Mouse (Mus musculus) stomach, embryonic 14.5 days (tissue): ENCODE measurements at regions not wholly inside any gene's neighbourhood (a gene's known extent, or its start where the extent isn't known, plus 50 kb on each side); places are given as distances from the start of the nearest gene placed in this dataset.

Source experiments
- ATAC-seq: fragments of 200-750 bp; cut with Nextera tagmentation; 2 replicates; pipeline ENCODE4 v1.8.0; 2017; ENCODE audit warnings: low read depth, moderate TSS enrichment; ENCODE audit not compliant: insufficient number of reproducible peaks, insufficient read depth, low FRiP score
- H3K27ac ChIP-seq: fragments of 300-500 bp; sonication (generic); 2 replicates; pipeline ENCODE4 v1.5.1; 2014; ENCODE audit warnings: mild to moderate bottlenecking, low read length, moderate library complexity, mixed read lengths
- H3K27me3 ChIP-seq: fragments of 300-500 bp; sonication (generic); 2 replicates; pipeline ENCODE4 v1.6.1; 2014; ENCODE audit warnings: low read length, control low read depth, mixed read lengths; ENCODE audit not compliant: control insufficient read depth, insufficient read depth
- H3K36me3 ChIP-seq: fragments of 300-500 bp; sonication (generic); 2 replicates; pipeline ENCODE4 v1.6.1; 2014; ENCODE audit warnings: mild to moderate bottlenecking, control low read depth, low read length, moderate library complexity, mixed read lengths; ENCODE audit not compliant: control insufficient read depth, insufficient read depth
- H3K4me1 ChIP-seq: fragments of 300-500 bp; sonication (generic); 2 replicates; pipeline ENCODE4 v1.6.1; 2014; ENCODE audit warnings: low read length, control low read depth, mixed read lengths; ENCODE audit not compliant: control insufficient read depth, insufficient read depth
- H3K4me2 ChIP-seq: fragments of 300-500 bp; sonication (generic); replicated peaks from 2 replicates; pipeline ENCODE4 v1.6.1; 2014; ENCODE audit warnings: low read depth, low read length, control low read depth
- H3K4me3 ChIP-seq: fragments of 300-500 bp; sonication (generic); 2 replicates; pipeline ENCODE4 v1.5.1; 2014; ENCODE audit warnings: low read depth, low read length, control low read depth
- H3K9ac ChIP-seq: fragments of 300-500 bp; sonication (generic); replicated peaks from 2 replicates; pipeline ENCODE4 v1.6.1; 2014; ENCODE audit warnings: low read depth, mild to moderate bottlenecking, control low read depth, low read length, moderate library complexity, mixed read lengths
- H3K9me3 ChIP-seq: fragments of 300-500 bp; sonication (generic); 2 replicates; pipeline ENCODE4 v1.6.1; 2016; ENCODE audit warnings: low read depth, low read length, control low read depth; ENCODE audit not compliant: control insufficient read depth
- WGBS: fragments of 180-500 bp; shearing (Covaris S2); extraction: QIAGEN DNeasy Blood & Tissue Kit; methylation state at CpG from one replicate; pipeline ENCODE4 v1.1.7; 2014; 5-methylcytosine and 5-hydroxymethylcytosine counted together

- no peaks in the 10 kb centered on the region for H3K27me3 ChIP-seq
- H3K4me1 ChIP-seq: 0 out of 2 replicates have a peak, but pooled peaks cover 6% of the 10 kb centered on the region
- no peaks in the 10 kb centered on the region for H3K36me3 ChIP-seq
- no peak for ATAC-seq
- no peaks in the 10 kb centered on the region for H3K9me3 ChIP-seq
- H3K4me3 ChIP-seq: no peak overlapping the region
- no peak overlapping the region for H3K9ac ChIP-seq
- WGBS: 95% methylated on average over 2 of the region's 2 CpGs
- H3K4me2 ChIP-seq: no peak overlapping the region
- no peak overlapping the region for H3K27ac ChIP-seq
Measured at GRCm38 (mm10) chr10:37501043-37501442, 362.3 kb upstream of the Marcks start.

GRCm38 (mm10) chr10:37495467-37495866 lies 356.7 kb upstream of the Marcks start:
- no peak for ATAC-seq
- no peaks in the 10 kb centered on the region for H3K4me1 ChIP-seq
- 71% methylated on average over 1 of the region's 1 CpGs for WGBS
- H3K9me3 ChIP-seq: no peaks in the 10 kb centered on the region
- H3K4me3 ChIP-seq: no peak overlapping the region
- no peak overlapping the region for H3K4me2 ChIP-seq
- H3K9ac ChIP-seq: no peak overlapping the region
- H3K27ac ChIP-seq: no peak overlapping the region
- no peaks in the 10 kb centered on the region for H3K36me3 ChIP-seq
- no peaks in the 10 kb centered on the region for H3K27me3 ChIP-seq

GRCm38 (mm10) chr10:37494552-37495166 lies 355.9 kb upstream of the Marcks start:
- no peaks in the 10 kb centered on the region for H3K27me3 ChIP-seq
- no peak overlapping the region for H3K4me2 ChIP-seq
- H3K9ac ChIP-seq: no peak overlapping the region
- H3K9me3 ChIP-seq: no peaks in the 10 kb centered on the region
- H3K4me3 ChIP-seq: no peak overlapping the region
- H3K4me1 ChIP-seq: no peaks in the 10 kb centered on the region
- no peak for ATAC-seq
- no peaks in the 10 kb centered on the region for H3K36me3 ChIP-seq
- 56% methylated on average over 3 of the region's 3 CpGs for WGBS
- H3K27ac ChIP-seq: no peak overlapping the region

- Histone ChIP-seq H3K9me3 (no peaks in the 10 kb centered on the region), H3K4me3 (no peak overlapping the region), H3K36me3 (no peaks in the 10 kb centered on the region), H3K4me1 (no peaks in the 10 kb centered on the region), H3K27ac (no peak overlapping the region), H3K9ac (no peak overlapping the region), H3K4me2 (no peak overlapping the region), H3K27me3 (no peaks in the 10 kb centered on the region)
- ATAC-seq: no peak
- WGBS: 50% methylated on average over 2 of the region's 2 CpGs
Measured at GRCm38 (mm10) chr10:37494098-37494497, 355.4 kb upstream of the Marcks start.

GRCm38 (mm10) chr10:37484311-37485023 lies 345.7 kb upstream of the Marcks start:
- H3K4me1 ChIP-seq: no peaks in the 10 kb centered on the region
- no peaks in the 10 kb centered on the region for H3K36me3 ChIP-seq
- H3K27ac ChIP-seq: no peak overlapping the region
- no peak for ATAC-seq
- H3K4me3 ChIP-seq: no peak overlapping the region
- H3K4me2 ChIP-seq: no peak overlapping the region
- H3K9ac ChIP-seq: no peak overlapping the region
- H3K9me3 ChIP-seq: no peaks in the 10 kb centered on the region
- WGBS: 47% methylated on average over 6 of the region's 6 CpGs
- no peaks in the 10 kb centered on the region for H3K27me3 ChIP-seq

- H3K36me3 ChIP-seq: no peaks in the 10 kb centered on the region
- no peaks in the 10 kb centered on the region for H3K4me1 ChIP-seq
- no peaks in the 10 kb centered on the region for H3K9me3 ChIP-seq
- no peak overlapping the region for H3K9ac ChIP-seq
- no peaks in the 10 kb centered on the region for H3K27me3 ChIP-seq
- no peak overlapping the region for H3K4me2 ChIP-seq
- no peak for ATAC-seq
- H3K27ac ChIP-seq: no peak overlapping the region
- H3K4me3 ChIP-seq: no peak overlapping the region
- WGBS: 59% methylated on average over 4 of the region's 4 CpGs
Measured at GRCm38 (mm10) chr10:37483521-37483920, 344.8 kb upstream of the Marcks start.

GRCm38 (mm10) chr10:37481879-37482278 lies 343.2 kb upstream of the Marcks start:
- Histone ChIP-seq H3K4me3 (no peak overlapping the region), H3K9me3 (no peaks in the 10 kb centered on the region), H3K36me3 (no peaks in the 10 kb centered on the region), H3K4me1 (no peaks in the 10 kb centered on the region), H3K27me3 (no peaks in the 10 kb centered on the region), H3K9ac (no peak overlapping the region), H3K4me2 (no peak overlapping the region), H3K27ac (no peak overlapping the region)
- WGBS: 52% methylated on average over 1 of the region's 1 CpGs
- ATAC-seq: no peak

- Histone ChIP-seq H3K27me3 (no peaks in the 10 kb centered on the region), H3K9me3 (no peaks in the 10 kb centered on the region), H3K4me2 (no peak overlapping the region), H3K4me3 (no peak overlapping the region), H3K4me1 (no peaks in the 10 kb centered on the region), H3K27ac (no peak overlapping the region), H3K9ac (no peak overlapping the region), H3K36me3 (no peaks in the 10 kb centered on the region)
- ATAC-seq: no peak
- 38% methylated on average over 1 of the region's 1 CpGs for WGBS
Measured at GRCm38 (mm10) chr10:37480331-37480730, 341.6 kb upstream of the Marcks start.

- H3K27me3 ChIP-seq: no peaks in the 10 kb centered on the region
- ATAC-seq: no peak
- 92% methylated on average over 2 of the region's 2 CpGs for WGBS
- no peaks in the 10 kb centered on the region for H3K4me1 ChIP-seq
- H3K9me3 ChIP-seq: no peaks in the 10 kb centered on the region
- H3K4me3 ChIP-seq: no peak overlapping the region
- H3K4me2 ChIP-seq: no peak overlapping the region
- H3K9ac ChIP-seq: no peak overlapping the region
- H3K36me3 ChIP-seq: no peaks in the 10 kb centered on the region
- no peak overlapping the region for H3K27ac ChIP-seq
Measured at GRCm38 (mm10) chr10:37478108-37478507, 339.4 kb upstream of the Marcks start.
